Mouse (Mus musculus) forebrain, embryonic 16.5 days (tissue): ENCODE data around the gene Yipf6. TPM values are rescaled to one million over a fixed set of nuclear protein-coding genes. Genes with fewer than 3 reads are reported as not detected.
"Not testable (repeated sequence)": the region's sequence is repeated elsewhere in the genome, so short reads cannot be mapped to it uniquely, and the experiment has no call there.

Source experiments
- ATAC-seq: fragments of 200-750 bp; cut with Nextera tagmentation; 2 replicates; pipeline ENCODE4 v1.8.0; 2017; ENCODE audit warnings: mild to moderate bottlenecking, moderate library complexity
- H3K27ac ChIP-seq: fragments of 300-500 bp; sonication (generic); 2 replicates; pipeline ENCODE4 v1.5.1; 2014; ENCODE audit warnings: low read length, control low read depth
- H3K27me3 ChIP-seq: fragments of 300-500 bp; sonication (generic); replicated peaks from 2 replicates; pipeline ENCODE4 v1.6.1; 2014; ENCODE audit warnings: low read length; ENCODE audit not compliant: control insufficient read depth, insufficient read depth
- H3K36me3 ChIP-seq: fragments of 300-500 bp; sonication (generic); 2 replicates; pipeline ENCODE4 v1.6.1; 2014; ENCODE audit not compliant: control insufficient read depth, insufficient read depth
- H3K4me1 ChIP-seq: fragments of 300-500 bp; sonication (generic); replicated peaks from 2 replicates; pipeline ENCODE4 v1.6.1; 2014; ENCODE audit warnings: low read length; ENCODE audit not compliant: control insufficient read depth, insufficient read depth
- H3K4me2 ChIP-seq: fragments of 300-500 bp; sonication (generic); 2 replicates; pipeline ENCODE4 v1.6.1; 2014; ENCODE audit warnings: mild to moderate bottlenecking, low read length, control low read depth
- H3K4me3 ChIP-seq: fragments of 300-500 bp; sonication (generic); replicated peaks from 2 replicates; pipeline ENCODE4 v1.5.1; 2014; ENCODE audit warnings: mild to moderate bottlenecking, low read length, control low read depth
- H3K9ac ChIP-seq: fragments of 300-500 bp; sonication (generic); replicated peaks from 2 replicates; pipeline ENCODE4 v1.6.1; 2014; ENCODE audit warnings: low read depth, low read length, control low read depth
- H3K9me3 ChIP-seq: fragments of 300-500 bp; sonication (generic); 2 replicates; pipeline ENCODE4 v1.6.1; 2016; ENCODE audit warnings: low read length; ENCODE audit not compliant: control insufficient read depth
- WGBS: fragments of 180-500 bp; shearing (Covaris S2); extraction: QIAGEN DNeasy Blood & Tissue Kit; methylation state at CpG from one replicate; pipeline ENCODE4 v1.1.7; 2014; 5-methylcytosine and 5-hydroxymethylcytosine counted together
- polyA plus RNA-seq: library from polyadenylated mRNA; unstranded; fragments of >200 nt; fragmentation: Nextera tagmentation; extraction: Ambion mirVana; gene quantifications from 2 replicates; pipeline ENCODE4 v1.2.1, GENCODE M21; 2015

The Yipf6 gene
- polyA plus RNA-seq, 1 experiment from 2014 or later: 20.4 TPM

DNA sequence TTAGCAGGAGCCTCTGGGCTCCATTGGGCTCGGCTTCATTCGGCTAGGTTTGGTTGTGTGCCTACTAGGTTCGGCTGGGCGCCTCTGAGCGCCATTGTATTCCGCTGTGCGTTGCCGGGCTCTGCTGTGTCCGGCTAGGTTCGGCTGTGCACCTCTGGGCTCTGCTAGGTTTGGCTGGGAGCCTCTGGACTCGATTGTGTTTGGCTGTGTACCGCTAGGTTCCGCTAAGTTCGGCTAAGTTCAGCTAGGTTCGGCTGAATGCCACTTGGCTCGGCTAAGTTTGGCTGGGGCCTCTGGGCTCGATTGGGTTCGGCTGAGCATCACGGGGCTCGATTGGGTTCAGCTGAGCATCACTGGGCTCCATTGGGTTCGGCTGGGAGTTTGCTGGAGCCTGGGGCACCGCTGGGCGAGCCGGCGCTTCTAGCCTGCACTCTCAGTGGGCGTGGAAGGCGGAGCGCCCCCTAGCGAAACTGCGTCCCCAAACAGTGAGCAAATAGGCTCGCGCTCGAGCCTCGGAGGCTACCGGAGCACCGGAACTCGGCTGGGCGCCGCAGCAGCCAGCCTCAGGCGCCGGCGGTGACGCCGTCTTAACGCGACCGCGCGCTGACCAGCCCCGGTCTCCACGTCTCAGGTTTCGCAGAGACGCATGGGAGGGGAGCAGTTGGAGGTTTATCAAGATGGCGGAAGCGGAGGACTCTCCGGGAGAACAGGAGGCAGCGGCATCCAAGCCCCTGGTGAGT, 1.6 kb downstream of the Yipf6 start:
- ATAC-seq: peak; percentile 81
- Histone ChIP-seq H3K4me3 (peak overlapping the region; percentile 59), H3K9ac (peak overlapping the region; percentile 69), H3K27ac (peak overlapping the region; percentile 90), H3K4me1 (peaks cover 11% of the 10 kb centered on the region; the same call in 1 of the 2 replicates), H3K9me3 (no peaks in the 10 kb centered on the region), H3K27me3 (no peaks in the 10 kb centered on the region), H3K36me3 (no peaks in the 10 kb centered on the region), H3K4me2 (peak overlapping the region; percentile 57)
- WGBS: 18% methylated on average over 57 of the region's 57 CpGs

DNA sequence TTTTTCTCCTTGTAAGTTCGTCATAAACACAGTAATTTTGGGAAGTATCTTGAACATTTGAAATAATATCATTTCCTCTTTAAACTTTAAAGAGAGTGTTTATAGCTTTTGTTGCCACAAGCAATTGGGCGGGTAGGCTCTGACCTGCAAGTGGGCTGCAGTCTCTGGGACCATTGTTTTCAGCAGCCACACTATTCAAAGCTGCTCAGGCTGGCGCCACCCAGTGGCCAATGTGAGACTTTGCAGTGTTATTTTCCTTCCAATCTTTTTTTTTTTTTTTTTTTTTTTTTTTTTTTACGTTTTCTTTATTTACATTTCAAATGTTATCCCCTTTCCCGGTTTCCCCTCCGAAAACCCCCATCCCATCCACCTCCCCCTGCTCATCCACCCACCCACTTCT, 17.8 kb downstream of the Yipf6 start:
- WGBS: 23% methylated on average over 5 of the region's 6 CpGs
- H3K27me3 ChIP-seq: no peaks in the 10 kb centered on the region
- ATAC-seq: no peak
- no peak overlapping the region for H3K4me3 ChIP-seq
- H3K4me2 ChIP-seq: no peak overlapping the region
- no peaks in the 10 kb centered on the region for H3K9me3 ChIP-seq
- no peaks in the 10 kb centered on the region for H3K4me1 ChIP-seq
- H3K27ac ChIP-seq: no peak overlapping the region
- H3K36me3 ChIP-seq: no peaks in the 10 kb centered on the region
- no peak overlapping the region for H3K9ac ChIP-seq

DNA sequence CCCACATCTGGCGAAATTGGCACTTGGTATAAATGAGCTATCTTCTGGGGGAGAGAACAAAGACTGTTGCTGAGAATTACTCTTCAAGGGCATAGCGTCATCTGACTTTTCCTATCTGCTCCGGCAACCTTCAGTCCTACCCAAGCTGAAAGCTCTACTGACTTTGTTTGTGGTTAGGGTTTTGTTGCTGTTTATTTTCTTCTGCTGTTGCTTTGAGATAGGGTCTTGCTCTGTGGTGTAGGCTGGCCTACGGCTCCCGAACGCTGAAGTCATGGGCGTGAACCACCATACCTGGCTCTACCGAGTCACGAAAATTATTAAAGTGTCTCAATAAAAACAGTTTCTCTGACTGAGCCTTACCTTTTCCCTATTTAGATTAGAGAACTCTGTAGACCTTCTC, 22.2 kb downstream of the Yipf6 start:
- no peaks in the 10 kb centered on the region for H3K4me1 ChIP-seq
- no peak overlapping the region for H3K9ac ChIP-seq
- H3K9me3 ChIP-seq: no peaks in the 10 kb centered on the region
- WGBS: 88% methylated on average over 9 of the region's 9 CpGs
- H3K27ac ChIP-seq: no peak overlapping the region
- no peaks in the 10 kb centered on the region for H3K27me3 ChIP-seq
- ATAC-seq: no peak
- H3K36me3 ChIP-seq: no peaks in the 10 kb centered on the region
- H3K4me3 ChIP-seq: no peak overlapping the region
- no peak overlapping the region for H3K4me2 ChIP-seq

DNA sequence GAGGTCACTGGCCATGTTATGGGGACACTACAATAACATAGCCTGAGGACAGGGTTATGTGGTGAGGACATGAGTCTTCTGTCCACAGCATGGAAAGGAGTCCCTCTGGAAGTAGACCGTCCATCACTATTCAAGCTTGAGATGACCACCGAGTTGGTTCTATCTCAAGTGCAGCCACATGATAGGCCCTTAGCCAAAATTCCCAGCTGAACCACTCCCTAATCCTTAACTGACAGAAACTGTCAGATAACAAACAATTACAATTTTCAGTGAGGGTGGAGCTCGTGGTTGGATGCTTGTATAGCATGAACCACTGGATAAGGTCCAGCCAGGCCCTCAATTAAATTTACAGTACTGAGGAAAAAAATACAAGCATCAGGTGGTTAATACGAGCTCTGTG, 22.9 kb downstream of the Yipf6 start:
- WGBS: 83% methylated on average over 4 of the region's 4 CpGs
- H3K4me2 ChIP-seq: no peak overlapping the region
- H3K4me1 ChIP-seq: no peaks in the 10 kb centered on the region
- no peaks in the 10 kb centered on the region for H3K27me3 ChIP-seq
- H3K36me3 ChIP-seq: no peaks in the 10 kb centered on the region
- no peaks in the 10 kb centered on the region for H3K9me3 ChIP-seq
- H3K27ac ChIP-seq: no peak overlapping the region
- H3K4me3 ChIP-seq: no peak overlapping the region
- no peak overlapping the region for H3K9ac ChIP-seq
- ATAC-seq: no peak

DNA sequence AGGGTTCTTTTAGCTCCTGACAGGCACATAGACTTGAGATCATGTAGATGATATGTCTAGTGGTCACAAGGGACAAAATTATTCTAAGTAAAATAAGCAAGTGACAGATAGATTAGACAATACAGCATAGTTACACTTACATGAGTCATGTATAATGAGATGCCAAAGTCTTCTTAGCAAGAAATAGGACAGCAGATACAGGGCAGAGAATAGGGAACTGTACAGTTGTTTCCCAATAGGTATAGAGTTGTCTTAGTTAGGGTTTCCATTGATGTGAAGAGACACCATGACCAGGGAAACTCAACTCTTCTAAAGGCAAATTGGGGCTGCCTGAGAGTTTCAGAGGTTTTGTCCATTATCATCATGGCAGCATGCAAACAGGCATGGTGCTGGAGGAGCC, 27.6 kb downstream of the Yipf6 start:
- Histone ChIP-seq H3K27ac (no peak overlapping the region), H3K9me3 (no peaks in the 10 kb centered on the region), H3K36me3 (no peaks in the 10 kb centered on the region), H3K9ac (no peak overlapping the region), H3K4me2 (no peak overlapping the region), H3K4me3 (no peak overlapping the region), H3K27me3 (no peaks in the 10 kb centered on the region; the same call in 1 of the 2 replicates), H3K4me1 (no peaks in the 10 kb centered on the region)
- no peak for ATAC-seq

DNA sequence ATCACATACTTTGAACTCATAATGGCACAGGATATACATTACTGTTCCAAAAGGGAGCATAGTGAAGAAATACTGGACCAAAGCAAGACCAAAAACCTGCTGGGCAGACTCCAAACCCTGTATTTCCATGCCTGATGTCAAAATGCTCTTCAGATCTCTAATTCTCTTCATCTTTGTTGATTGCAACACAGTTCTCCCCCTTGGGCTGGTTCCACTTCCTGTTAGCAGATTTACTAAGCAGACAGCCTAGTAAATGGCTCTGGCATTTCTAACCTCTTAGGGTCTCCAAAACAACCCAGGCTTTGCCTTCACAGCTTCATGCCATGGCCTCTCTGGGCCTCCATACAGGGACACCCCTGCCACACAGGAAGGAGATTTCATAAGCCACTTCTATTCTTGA, 28.4 kb downstream of the Yipf6 start:
- no peak overlapping the region for H3K9ac ChIP-seq
- no peak for ATAC-seq
- no peak overlapping the region for H3K4me2 ChIP-seq
- no peaks in the 10 kb centered on the region; the same call in 1 of the 2 replicates for H3K27me3 ChIP-seq
- H3K9me3 ChIP-seq: no peaks in the 10 kb centered on the region
- H3K36me3 ChIP-seq: no peaks in the 10 kb centered on the region
- no peak overlapping the region for H3K27ac ChIP-seq
- no peaks in the 10 kb centered on the region for H3K4me1 ChIP-seq
- no peak overlapping the region for H3K4me3 ChIP-seq

DNA sequence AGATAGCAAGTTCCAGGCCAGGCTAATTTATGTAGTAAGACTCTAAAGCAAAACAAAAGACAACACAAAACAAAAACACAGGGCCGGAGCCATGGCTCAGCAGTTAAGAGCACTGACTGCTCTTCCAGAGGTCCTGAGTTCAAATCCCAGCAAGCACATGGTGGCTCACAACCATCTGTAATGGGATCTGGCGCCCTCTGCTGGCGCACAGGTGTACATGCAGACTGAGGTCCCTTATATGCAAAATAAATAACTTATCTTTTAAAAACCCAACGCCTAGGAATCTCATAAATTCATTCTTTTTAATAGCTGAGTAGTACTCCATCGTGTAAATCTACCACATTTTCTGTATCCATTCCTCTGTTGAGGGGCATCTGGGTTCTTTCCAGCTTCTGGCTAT, 50.5 kb downstream of the Yipf6 start:
- H3K9me3 ChIP-seq, H3K27me3 ChIP-seq, H3K9ac ChIP-seq, ATAC-seq, H3K27ac ChIP-seq, H3K36me3 ChIP-seq, H3K4me1 ChIP-seq, H3K4me3 ChIP-seq, H3K4me2 ChIP-seq: not testable (repeated sequence)
- 56% methylated on average over 5 of the region's 5 CpGs for WGBS

DNA sequence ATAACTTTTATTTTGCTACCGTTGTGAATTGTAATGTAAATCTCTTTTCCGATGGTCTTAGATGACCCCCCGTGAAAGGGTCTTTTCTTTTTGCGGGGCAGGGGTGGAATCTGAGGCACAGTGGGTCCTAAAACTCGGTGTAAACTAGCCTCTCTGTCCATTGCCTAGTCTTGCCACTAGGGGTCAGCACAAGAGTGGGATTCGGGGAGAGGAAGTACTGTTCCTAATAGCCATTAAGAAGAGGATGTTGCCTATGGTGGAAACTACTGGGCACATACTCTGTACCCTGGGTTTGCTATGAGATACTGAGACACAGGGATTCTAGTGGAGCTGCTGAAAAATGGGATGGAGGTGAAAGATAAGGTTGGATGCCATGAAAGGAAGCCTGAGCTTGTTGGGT, 53.5 kb downstream of the Yipf6 start:
- Histone ChIP-seq H3K4me3 (no peak overlapping the region), H3K27me3 (no peaks in the 10 kb centered on the region; the same call in 1 of the 2 replicates), H3K27ac (no peak overlapping the region), H3K4me1 (no peaks in the 10 kb centered on the region), H3K36me3 (no peaks in the 10 kb centered on the region), H3K9me3 (no peaks in the 10 kb centered on the region), H3K9ac (no peak overlapping the region), H3K4me2 (no peak overlapping the region)
- 39% methylated on average over 6 of the region's 6 CpGs for WGBS
- 0 out of 2 replicates have a peak, but pooled peaks have one; percentile 31 for ATAC-seq
